Mouse (Mus musculus): ENCODE data around the gene Pex6.

The Pex6 gene

GRCm38 (mm10) chr17:46775070-46775469, 63.8 kb downstream of the Pex6 start:
- no peak for DNase-seq (ENCODE audit: low spot score)

Measured in ovary, postnatal 14 days (tissue).